Mouse (Mus musculus) right cerebral cortex, postnatal 14 days (tissue): ENCODE data around the gene Slc8a1.

Experiments used
- DNase-seq: peaks from one replicate; pipeline ENCODE4 v3.0.0; 2022

The Slc8a1 gene

GRCm38 (mm10) chr17:81669062-81669815, 68.9 kb downstream of the Slc8a1 start:
- DNase-seq, result peak; percentile 46

DNA sequence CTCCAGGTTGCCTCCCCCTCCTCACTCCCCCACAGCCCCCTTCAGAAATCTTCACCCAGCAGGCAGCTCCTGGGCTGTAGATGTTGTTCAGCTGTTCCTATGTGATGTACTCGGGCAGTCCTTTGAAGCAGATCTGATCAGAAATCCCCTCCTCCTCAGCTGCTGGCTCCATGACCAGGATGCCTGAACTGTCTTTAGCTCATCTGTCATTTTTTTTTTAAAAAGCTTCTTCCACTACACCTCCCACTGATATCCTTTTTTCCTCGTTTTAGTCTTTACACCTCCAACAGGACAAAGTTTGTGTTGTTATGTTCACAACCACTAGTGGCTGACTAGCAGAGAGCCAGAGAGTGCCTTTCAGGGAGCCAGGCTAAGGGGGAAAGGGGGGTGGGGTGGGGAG, 69.7 kb downstream of the Slc8a1 start:
- DNase-seq, result no peak

- DNase-seq, result no peak
Measured at GRCm38 (mm10) chr17:81667935-81668334, 70.2 kb downstream of the Slc8a1 start.

DNA sequence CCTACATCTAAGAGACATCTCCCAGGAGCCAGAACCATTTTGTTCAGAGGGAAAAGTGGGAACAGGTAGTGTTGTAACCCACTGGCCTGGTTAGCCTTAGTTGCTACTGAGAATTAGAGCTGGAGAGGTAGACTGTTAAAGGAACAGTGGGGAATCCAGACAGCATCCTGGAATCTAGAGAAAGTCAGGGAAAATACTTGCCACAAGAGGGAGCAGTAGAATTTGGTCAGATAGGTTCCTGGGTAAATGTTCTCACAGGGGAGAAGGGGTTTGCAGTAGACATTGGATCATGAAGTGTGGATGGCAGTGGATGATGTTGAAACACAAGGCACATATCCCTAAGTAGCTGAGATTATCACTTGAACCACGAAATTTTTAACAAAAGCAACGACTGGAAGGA, 71.6 kb downstream of the Slc8a1 start:
- no peak for DNase-seq

DNA sequence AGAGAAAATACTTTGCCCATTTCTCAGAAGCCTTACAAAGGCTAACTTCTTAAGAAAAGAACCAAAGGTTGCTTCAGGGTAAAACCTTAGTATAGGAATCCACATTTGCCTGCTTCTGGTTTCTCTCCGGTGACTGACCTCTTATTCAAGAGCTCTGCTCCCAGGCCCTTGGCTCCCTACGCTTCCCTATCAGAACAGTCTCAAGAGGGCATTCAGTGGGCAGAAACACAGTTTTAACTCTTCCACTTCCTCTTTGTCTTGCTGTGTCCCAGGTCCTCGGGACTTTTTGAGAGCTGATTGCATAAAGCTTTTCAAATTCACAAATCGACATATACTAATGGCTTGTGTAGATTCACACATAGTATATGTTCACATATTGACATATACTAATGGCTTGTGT, 73.3 kb downstream of the Slc8a1 start:
- DNase-seq, result no peak

GRCm38 (mm10) chr17:81657828-81658227, 80.3 kb downstream of the Slc8a1 start:
- DNase-seq, result no peak

GRCm38 (mm10) chr17:81654548-81654947, 83.6 kb downstream of the Slc8a1 start:
- DNase-seq, result no peak

GRCm38 (mm10) chr17:81652958-81653357, 85.2 kb downstream of the Slc8a1 start:
- DNase-seq, result no peak

- DNase-seq, result no peak
Measured at GRCm38 (mm10) chr17:81636822-81637221, 101.4 kb downstream of the Slc8a1 start.

DNA sequence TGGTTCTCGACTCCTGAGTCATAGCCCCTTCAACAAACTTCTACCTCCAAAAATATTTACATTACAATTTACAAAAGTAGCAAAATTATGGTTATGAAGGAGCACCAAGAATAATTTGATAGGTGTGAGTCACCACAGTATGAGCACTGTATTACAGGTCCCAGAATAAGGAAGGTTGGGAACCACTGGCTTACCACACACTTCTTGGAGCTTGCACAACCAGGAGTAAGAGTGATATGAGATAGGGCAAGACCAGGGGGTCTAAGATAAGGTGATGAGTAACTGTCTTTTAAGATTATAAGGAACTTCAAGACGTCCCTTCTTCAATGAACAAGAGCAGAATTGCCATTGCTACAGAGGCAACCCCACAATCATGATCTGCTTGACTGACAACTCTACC, 107.7 kb downstream of the Slc8a1 start:
- DNase-seq, result no peak

DNA sequence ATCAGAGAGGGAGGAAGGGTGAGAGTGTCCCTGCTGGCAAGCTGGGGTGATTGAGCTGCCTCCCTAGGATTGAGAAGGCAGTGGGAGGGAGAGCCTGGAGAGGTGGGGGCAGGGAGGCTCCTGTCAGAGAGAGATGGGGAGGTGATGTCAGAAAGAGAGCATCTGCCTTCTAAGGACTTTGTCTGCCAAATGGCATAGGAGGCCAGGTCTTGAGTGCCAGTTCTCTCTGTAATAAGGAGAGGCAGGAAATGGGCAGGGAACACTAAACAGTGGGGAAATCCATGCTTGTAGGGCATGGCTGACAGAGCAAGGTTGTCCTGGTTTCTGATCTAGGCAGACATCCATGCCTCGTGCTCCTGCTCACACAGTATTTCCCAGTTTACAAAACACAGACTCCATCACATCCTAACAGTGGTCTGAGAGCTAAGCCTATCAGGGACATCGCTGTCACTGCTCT, 117.0 kb downstream of the Slc8a1 start:
- DNase-seq, result peak; percentile 14

DNA sequence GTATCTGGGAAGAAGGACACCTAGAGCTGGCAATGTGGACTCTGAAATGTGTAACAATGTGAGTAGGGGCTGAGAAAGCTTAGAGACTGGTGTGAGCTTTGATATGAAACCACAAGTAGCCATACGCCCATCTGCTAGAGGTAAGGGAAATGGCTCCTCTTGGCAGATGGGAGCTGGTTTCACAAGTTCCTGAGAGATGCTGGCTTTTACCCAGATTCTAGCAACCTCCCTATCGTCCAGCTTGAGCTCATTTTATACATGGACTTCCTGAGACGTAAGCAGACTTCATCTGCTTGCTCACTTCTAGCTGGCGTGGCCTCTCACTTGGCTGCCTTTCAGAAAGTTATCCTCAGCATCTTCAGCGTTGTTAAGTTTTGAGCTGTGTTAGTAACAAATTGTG, 119.7 kb downstream of the Slc8a1 start:
- DNase-seq, result no peak

- DNase-seq, result no peak
Measured at GRCm38 (mm10) chr17:81616326-81616725, 121.9 kb downstream of the Slc8a1 start.

DNA sequence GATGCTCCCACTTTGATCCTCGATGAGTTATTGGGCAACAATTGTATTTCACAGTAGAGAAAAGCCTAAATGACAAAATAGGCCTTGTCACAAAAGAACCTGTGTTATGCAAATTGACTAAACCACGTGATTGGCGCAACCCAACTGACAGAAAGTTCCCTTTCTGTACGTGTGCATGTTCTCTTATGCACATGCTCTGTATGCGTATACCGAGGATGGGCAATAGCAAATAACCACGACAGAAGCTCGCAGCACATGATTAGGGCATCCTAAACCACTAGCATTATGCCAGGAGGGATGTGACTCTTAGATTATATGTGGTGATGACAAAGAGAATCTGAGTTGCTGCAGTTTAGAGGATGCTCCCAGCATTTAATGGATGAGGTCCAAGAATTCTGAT, 122.8 kb downstream of the Slc8a1 start:
- no peak for DNase-seq

DNA sequence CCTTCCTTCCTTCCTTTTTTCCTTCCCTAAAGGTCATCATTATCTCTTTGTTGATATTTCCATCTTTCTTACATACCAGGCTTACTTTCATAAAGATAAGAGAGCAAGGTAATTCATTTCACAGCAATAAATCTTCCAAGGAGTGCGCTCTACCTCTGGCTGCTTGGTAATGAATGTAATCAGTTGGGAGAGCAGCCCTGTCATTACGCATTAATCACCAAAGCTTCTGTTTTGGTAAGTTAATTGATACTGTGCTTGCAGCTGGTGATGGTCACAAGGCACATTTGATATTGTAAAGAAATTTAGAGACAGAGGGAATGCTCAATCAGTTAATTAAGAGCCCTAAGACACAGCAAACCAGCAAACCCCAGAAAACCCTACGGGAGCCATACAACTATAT, 130.7 kb downstream of the Slc8a1 start:
- no peak for DNase-seq

DNA sequence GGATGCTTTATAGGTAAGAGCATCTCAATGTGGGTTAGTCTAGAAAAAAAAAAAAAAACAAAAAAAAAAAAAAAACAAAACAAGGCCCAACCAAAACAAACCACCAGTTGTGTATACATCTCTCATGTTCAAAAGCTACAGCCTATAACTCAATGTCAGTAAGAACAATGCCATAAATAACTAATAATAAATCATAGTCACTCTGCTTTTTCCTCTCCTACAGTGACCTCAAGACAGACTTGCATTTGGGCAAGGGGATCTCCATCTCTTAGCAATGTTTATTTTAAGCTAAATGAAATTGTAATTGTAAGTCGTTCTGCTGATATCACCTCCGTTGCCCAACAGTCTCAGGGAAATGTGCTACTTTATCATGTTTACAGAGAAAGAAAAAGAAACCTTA, 132.1 kb downstream of the Slc8a1 start:
- DNase-seq, result no peak

GRCm38 (mm10) chr17:81605219-81605660, 132.9 kb downstream of the Slc8a1 start:
- no peak for DNase-seq

DNA sequence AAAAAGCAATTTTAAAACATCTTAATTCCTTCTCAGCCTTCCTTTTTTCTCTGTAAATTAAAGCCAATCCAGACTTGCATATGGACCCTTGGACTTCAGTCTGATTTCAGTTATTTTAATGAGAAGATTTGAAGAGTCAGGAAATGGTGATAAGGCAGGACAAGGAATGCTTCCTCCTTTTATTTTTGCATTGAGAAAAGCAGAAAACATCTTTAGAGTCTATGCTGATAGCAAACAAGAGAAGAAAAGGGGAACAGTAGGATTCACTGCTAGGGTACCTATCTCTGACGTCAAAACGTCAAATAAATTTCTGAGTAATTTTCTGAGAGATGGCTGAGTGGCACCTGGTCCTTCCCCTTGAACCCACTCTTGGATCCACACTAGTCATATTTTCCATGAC, 139.1 kb downstream of the Slc8a1 start:
- DNase-seq, result no peak

GRCm38 (mm10) chr17:81589791-81590190, 148.4 kb downstream of the Slc8a1 start:
- no peak for DNase-seq

DNA sequence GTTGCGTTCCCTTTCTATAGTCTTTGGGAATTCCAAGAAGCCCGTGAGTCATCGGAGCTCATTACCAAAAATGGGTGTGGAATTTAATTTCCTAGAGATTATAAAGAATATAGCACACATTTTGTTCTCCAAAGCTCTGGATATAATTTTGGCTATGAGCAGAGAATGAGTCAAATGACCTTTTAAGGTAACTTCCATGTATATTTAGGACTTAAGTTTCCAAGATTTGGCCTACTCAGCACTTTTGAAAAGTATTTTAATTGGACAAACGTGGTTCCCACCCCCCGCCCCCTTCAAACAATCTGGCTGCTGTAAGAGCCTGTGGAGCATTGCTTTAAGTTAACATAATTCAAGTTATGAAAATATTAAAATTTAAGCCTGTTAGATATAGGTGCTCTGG, 151.4 kb downstream of the Slc8a1 start:
- DNase-seq, result no peak

- DNase-seq, result no peak
Measured at GRCm38 (mm10) chr17:81579728-81580425, 158.3 kb downstream of the Slc8a1 start.

GRCm38 (mm10) chr17:81576893-81577292, 161.3 kb downstream of the Slc8a1 start:
- DNase-seq, result no peak

DNA sequence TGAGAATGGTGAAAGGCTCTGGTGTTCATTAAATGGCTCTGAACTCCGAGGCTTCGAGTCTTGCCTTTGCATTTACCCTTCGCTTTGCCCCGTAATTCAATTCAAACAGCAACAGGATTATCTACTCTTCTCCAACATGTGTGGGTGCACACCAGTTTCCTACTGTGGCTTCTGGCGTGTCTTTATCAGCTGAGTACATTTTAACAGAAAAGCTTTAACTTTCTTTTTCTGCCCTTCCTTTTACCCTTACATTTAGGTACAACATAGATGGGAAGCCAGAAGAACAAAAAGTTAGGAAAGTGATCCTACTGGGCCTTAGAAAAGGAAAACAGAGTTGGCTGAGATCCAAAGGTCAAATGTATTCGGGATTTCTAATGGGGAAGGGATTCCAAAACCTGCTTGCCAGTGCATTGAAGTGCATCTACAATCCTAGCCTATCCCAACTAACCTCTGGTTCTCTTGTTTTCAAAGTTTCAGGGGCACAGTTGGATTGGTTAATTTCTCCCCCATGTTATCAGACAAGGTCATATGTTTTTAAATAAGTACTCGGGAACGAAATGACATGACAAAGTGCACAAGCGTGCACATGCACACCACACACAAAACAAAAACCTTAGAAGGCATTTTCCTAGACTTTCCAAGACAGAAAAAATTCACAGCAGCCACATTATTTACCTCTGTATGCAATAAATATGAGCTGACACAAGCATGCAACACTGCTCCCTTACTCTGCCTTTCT, 172.4 kb downstream of the Slc8a1 start:
- DNase-seq, result no peak
